ENCODE assay signal across 15 mouse cellular contexts in the genomic region with DNA sequence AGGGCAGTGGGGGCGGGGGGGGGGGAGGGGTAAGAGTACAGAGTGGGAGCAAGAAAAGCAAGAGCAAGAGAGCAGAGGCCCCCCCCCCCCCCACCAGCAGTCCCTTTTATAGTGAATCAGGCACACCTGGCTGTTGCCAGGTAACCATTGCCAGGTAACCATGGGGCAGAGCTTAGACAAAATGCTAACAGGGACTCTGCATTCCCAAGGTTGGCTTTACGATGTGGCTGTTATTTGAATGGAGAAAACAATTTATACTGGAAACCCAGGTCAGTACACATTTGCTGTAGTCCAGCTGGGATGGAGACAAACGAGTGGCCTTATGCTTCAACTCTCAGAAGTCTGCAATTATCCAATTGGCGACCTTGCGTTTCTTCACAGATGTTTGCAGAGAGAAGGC.
"Had no signal": no experiment of that assay in that cellular context is flagged by ENCODE, and none has a peak within 500 bp of the region (broad histone marks: within the 10 kb centered on the region; RNA-seq: fewer than 3 reads in every experiment).

No protein-coding gene starts in this region.

- DNase-seq: kidney, adult 2 months; kidney, postnatal 14 days; lung, postnatal 14 days; right cerebral cortex, postnatal 4 days; spleen, adult 18-20 months; thymus, postnatal 36 days had no signal

- H3K4me2 ChIP-seq: kidney, embryonic 15.5 days; liver, embryonic 12.5 days; lung, embryonic 15.5 days; neural tube, embryonic 12.5 days; stomach, embryonic 15.5 days had no signal

- H3K36me3 ChIP-seq: kidney, embryonic 15.5 days; limb, embryonic 10.5 days; liver, embryonic 12.5 days; lung, embryonic 15.5 days; neural tube, embryonic 12.5 days; stomach, embryonic 15.5 days had no signal

- H3K4me1 ChIP-seq: kidney, embryonic 15.5 days; limb, embryonic 10.5 days; liver, embryonic 12.5 days; lung, embryonic 15.5 days; megakaryocyte, embryonic 14.5 days; neural tube, embryonic 12.5 days; stomach, embryonic 15.5 days had no signal

- H3K27ac ChIP-seq: kidney, embryonic 15.5 days; limb, embryonic 10.5 days; liver, embryonic 12.5 days; lung, embryonic 15.5 days; macrophage; neural tube, embryonic 12.5 days; stomach, embryonic 15.5 days had no signal

- H3K4me3 ChIP-seq: kidney, embryonic 15.5 days; limb, embryonic 10.5 days; liver, embryonic 12.5 days; lung, embryonic 15.5 days; megakaryocyte, embryonic 14.5 days; myocyte; neural tube, embryonic 12.5 days; stomach, embryonic 15.5 days had no signal

- H3K27me3 ChIP-seq: kidney, embryonic 15.5 days; liver, embryonic 12.5 days; lung, embryonic 15.5 days; megakaryocyte, embryonic 14.5 days; neural tube, embryonic 12.5 days; stomach, embryonic 15.5 days had no signal

- H3K9me3 ChIP-seq: kidney, embryonic 15.5 days; limb, embryonic 10.5 days; lung, embryonic 15.5 days; neural tube, embryonic 12.5 days; stomach, embryonic 15.5 days had no signal

- ATAC-seq: liver, embryonic 12.5 days had no signal

- H3K9ac ChIP-seq: kidney, embryonic 15.5 days; liver, embryonic 12.5 days; lung, embryonic 15.5 days; neural tube, embryonic 12.5 days; stomach, embryonic 15.5 days had no signal
